Mouse (Mus musculus) spleen, adult 2 months (tissue): Measurements from ENCODE around the gene Mrps10.

Experiments
- CTCF ChIP-seq: fragments of 200-500 bp; IDR thresholded peaks from 2 replicates; pipeline ENCODE4 v1.5.1; 2011; ENCODE audit warnings: mild to moderate bottlenecking, inconsistent platforms; ENCODE audit not compliant: insufficient read depth, insufficient read length, insufficient replicate concordance; ENCODE audit errors: extremely low read depth
- POLR2A ChIP-seq: fragments of 200-500 bp; IDR thresholded peaks from 2 replicates; pipeline ENCODE4 v1.6.1; 2011; ENCODE audit warnings: low read depth, low read length, inconsistent platforms

GRCm38 (mm10) chr17:47330616-47331015 lies 38.1 kb upstream of the Mrps10 start:
- TF ChIP-seq POLR2A (no peak), CTCF (no peak)
